Mouse (Mus musculus) testis, adult 2 months (tissue): ENCODE measurements at regions not wholly inside any gene's neighbourhood (a gene's known extent, or its start where the extent isn't known, plus 50 kb on each side); places are given as distances from the start of the nearest gene placed in this dataset.

Source experiments
- H3K27ac ChIP-seq: fragments of 200-500 bp; 2 replicates; pipeline ENCODE4 v1.5.1; 2012; ENCODE audit warnings: low read depth, low read length; ENCODE audit not compliant: control insufficient read depth, insufficient read depth
- H3K27me3 ChIP-seq: fragments of 200-500 bp; 2 replicates; pipeline ENCODE4 v1.6.1; 2012; ENCODE audit warnings: mild to moderate bottlenecking, low read length, moderate library complexity; ENCODE audit not compliant: control insufficient read depth, insufficient read depth
- H3K36me3 ChIP-seq: fragments of 200-500 bp; 2 replicates; pipeline ENCODE4 v1.6.1; 2012; ENCODE audit warnings: mild to moderate bottlenecking, low read length; ENCODE audit not compliant: control insufficient read depth, insufficient read depth
- H3K4me1 ChIP-seq: fragments of 200-500 bp; 2 replicates; pipeline ENCODE4 v1.6.1; 2012; ENCODE audit warnings: low read length; ENCODE audit not compliant: control insufficient read depth, insufficient read depth
- H3K4me3 ChIP-seq: fragments of 200-500 bp; 2 replicates; pipeline ENCODE4 v1.5.1; 2012; ENCODE audit warnings: low read depth, mild to moderate bottlenecking, low read length, moderate library complexity, mixed read lengths; ENCODE audit not compliant: control insufficient read depth
- CTCF ChIP-seq: fragments of 200-500 bp; IDR thresholded peaks from 2 replicates; pipeline ENCODE4 v1.5.1; 2012; ENCODE audit warnings: low read depth, mild to moderate bottlenecking, inconsistent platforms, low read length, moderate library complexity; ENCODE audit not compliant: control insufficient read depth, insufficient read depth, insufficient replicate concordance
- POLR2A ChIP-seq: fragments of 200-500 bp; IDR thresholded peaks from 2 replicates; pipeline ENCODE4 v1.6.1; 2012; ENCODE audit warnings: low read depth, mild to moderate bottlenecking, inconsistent platforms, low read length, moderate library complexity; ENCODE audit not compliant: control insufficient read depth

GRCm38 (mm10) chr13:5782540-5782939 lies 78.7 kb upstream of the Klf6 start:
- Histone ChIP-seq H3K4me3 (no peak overlapping the region), H3K4me1 (no peaks in the 10 kb centered on the region), H3K27ac (no peak overlapping the region), H3K36me3 (no peaks in the 10 kb centered on the region), H3K27me3 (no peaks in the 10 kb centered on the region)
- no peak for TF ChIP-seq POLR2A
- no peak for TF ChIP-seq CTCF

GRCm38 (mm10) chr13:5787114-5787513 lies 74.2 kb upstream of the Klf6 start:
- TF ChIP-seq POLR2A, result no peak
- TF ChIP-seq CTCF, result no peak
- no peaks in the 10 kb centered on the region for H3K4me1 ChIP-seq
- H3K4me3 ChIP-seq, result no peak overlapping the region
- no peaks in the 10 kb centered on the region for H3K27me3 ChIP-seq
- H3K36me3 ChIP-seq, result no peaks in the 10 kb centered on the region
- H3K27ac ChIP-seq, result no peak overlapping the region

- Histone ChIP-seq H3K4me1 (no peaks in the 10 kb centered on the region), H3K36me3 (no peaks in the 10 kb centered on the region), H3K4me3 (no peak overlapping the region), H3K27me3 (no peaks in the 10 kb centered on the region), H3K27ac (no peak overlapping the region)
- TF ChIP-seq POLR2A (no peak), CTCF (no peak)
Measured at GRCm38 (mm10) chr13:5789302-5789701, 72.0 kb upstream of the Klf6 start.

GRCm38 (mm10) chr13:5802079-5802478 lies 59.2 kb upstream of the Klf6 start:
- Histone ChIP-seq H3K4me1 (peaks cover 5% of the 10 kb centered on the region), H3K4me3 (no peak overlapping the region), H3K27me3 (no peaks in the 10 kb centered on the region), H3K36me3 (no peaks in the 10 kb centered on the region), H3K27ac (no peak overlapping the region)
- TF ChIP-seq CTCF (no peak), POLR2A (no peak)

DNA sequence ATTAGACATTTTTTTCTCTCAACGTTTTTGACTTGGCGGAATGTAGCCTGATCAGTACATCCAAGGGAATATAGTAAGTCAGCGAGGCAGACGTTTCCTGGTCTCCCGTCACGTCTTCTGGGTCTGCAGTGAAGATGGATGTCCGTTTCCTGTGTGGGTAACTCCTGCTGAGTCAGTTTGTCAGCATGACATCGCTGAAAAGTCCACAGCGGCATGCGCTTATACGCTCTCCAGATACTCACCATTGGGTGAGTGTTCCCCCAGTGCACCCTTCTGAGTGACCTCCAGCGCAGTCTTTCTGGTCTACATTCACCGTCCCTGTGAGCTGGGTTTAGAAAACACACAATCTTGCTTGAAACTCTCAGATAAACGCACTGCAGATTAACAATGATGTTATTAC lies 58.5 kb upstream of the Klf6 start:
- H3K27ac ChIP-seq, result no peak overlapping the region
- TF ChIP-seq CTCF, result no peak
- no peak for TF ChIP-seq POLR2A
- H3K27me3 ChIP-seq, result no peaks in the 10 kb centered on the region
- no peaks in the 10 kb centered on the region for H3K36me3 ChIP-seq
- 0 out of 2 replicates have a peak overlapping the region, but pooled peaks have one; percentile 7 for H3K4me3 ChIP-seq
- H3K4me1 ChIP-seq, result peaks cover 5% of the 10 kb centered on the region

DNA sequence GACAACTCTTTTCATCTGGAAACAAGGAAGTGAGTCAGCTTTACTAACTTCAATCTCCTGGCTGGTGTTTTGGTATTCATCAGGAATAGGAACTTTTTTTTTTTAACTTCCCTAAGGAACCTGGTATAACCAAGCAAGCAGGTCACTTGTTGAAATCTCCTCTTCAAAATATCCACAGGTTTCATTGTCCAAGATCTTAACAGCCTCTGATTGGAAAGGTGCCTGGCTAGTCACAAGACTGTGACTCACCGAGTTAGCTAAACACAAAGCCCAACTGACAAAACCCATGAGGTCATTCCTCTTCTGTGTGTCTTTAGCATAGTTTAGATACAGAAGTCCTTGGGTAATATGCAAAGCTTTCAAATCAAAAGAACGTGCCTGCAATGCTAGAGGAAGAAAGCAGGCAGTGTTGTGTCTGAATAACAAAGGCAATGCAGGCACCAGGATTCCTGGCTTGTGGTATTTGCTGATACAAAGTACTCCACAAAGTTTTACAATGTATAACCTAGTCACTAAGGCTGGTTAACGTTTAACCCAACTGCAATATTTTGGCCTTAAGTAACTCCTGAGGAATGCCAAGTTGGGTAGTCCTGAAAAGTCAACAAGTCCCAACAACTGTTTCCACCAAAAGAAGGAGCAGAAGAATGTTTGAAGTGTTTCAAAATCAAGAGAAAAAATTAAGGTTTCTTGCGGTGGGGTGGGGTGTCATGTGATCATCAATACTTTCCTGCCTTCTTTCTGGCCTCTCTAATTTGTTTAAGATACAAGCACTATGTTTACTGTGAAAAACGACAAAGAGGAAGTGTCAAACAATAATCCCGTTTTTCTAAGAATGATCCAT lies 57.5 kb upstream of the Klf6 start:
- no peak overlapping the region for H3K27ac ChIP-seq
- no peaks in the 10 kb centered on the region for H3K36me3 ChIP-seq
- no peaks in the 10 kb centered on the region for H3K27me3 ChIP-seq
- TF ChIP-seq POLR2A, result no peak
- TF ChIP-seq CTCF, result no peak
- H3K4me1 ChIP-seq, result peaks cover 5% of the 10 kb centered on the region
- no peak overlapping the region for H3K4me3 ChIP-seq

DNA sequence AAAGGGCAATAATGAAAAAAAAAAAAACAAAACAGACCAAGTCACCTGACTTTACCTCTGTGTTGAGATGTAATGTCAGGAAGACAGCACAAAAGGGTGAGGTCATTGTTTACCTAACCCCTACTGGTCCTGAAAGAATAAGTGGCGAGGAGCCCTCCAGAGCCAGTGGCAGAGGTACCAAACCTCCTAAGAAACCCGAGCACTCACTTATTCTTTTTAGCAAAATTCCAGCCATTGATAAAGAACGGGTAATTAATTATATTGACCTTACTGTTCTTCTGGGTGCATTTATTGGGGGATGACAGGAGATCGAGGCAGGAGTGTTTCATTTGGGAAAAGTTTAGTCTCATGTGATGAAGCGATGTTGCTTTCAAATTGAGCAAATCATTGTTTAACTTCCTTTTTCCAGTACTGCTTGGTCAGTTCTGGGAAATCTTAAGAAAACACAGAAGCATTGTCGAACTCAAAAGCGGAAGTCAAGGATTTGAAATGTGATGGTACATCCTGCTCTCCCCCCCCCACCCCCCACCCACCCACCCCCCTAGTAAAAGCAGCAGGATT lies 56.8 kb upstream of the Klf6 start:
- H3K36me3 ChIP-seq, result no peaks in the 10 kb centered on the region
- H3K4me3 ChIP-seq, result no peak overlapping the region
- peaks cover 5% of the 10 kb centered on the region for H3K4me1 ChIP-seq
- H3K27ac ChIP-seq, result no peak overlapping the region
- TF ChIP-seq POLR2A (no peak), CTCF (no peak)
- H3K27me3 ChIP-seq, result no peaks in the 10 kb centered on the region

DNA sequence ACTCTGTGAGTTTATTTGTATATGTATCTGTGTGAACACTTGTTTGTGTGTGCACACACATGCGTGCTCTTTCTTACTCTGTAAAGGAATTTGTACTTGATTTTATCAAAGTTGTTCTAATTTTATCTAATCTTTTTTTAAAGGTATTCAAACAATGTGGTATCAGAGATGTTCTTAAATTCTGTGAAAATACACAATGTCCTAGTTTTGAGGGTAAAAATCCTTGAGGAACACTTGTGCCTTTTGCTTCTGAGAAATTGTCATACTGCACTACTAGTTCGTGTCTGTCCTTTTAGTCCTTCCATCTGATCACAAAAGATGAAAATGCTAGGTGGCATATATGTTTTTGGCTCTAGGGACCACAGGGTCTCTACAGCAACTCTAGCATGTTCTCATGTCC lies 52.9 kb upstream of the Klf6 start:
- TF ChIP-seq POLR2A (no peak), CTCF (no peak)
- Histone ChIP-seq H3K4me3 (no peak overlapping the region), H3K27ac (no peak overlapping the region; the same call in 1 of the 2 replicates), H3K27me3 (no peaks in the 10 kb centered on the region), H3K4me1 (no peaks in the 10 kb centered on the region), H3K36me3 (no peaks in the 10 kb centered on the region)
